Mouse (Mus musculus) frontal cortex, postnatal 10 days (tissue): Measurements from ENCODE around the gene Ran.
"Not testable (repeated sequence)": the region's sequence is repeated elsewhere in the genome, so short reads cannot be mapped to it uniquely, and the experiment has no call there.

Source experiments
- DNase-seq, 2 experiments: peaks; one replicate each; pipeline ENCODE4 v3.0.0; 2022; ENCODE audit warnings: low spot score in 2 of 2, mixed read lengths in 1 of 2

Gene Ran

GRCm38 (mm10) chr5:129019497-129020299, at the start of gene Ran:
Gene Ran (plus strand): TSS chr5:129020069.
- peak; percentile 92 to 96 for DNase-seq

GRCm38 (mm10) chr5:128970878-128971277, 49.0 kb upstream of the Ran start:
- no peak for DNase-seq

GRCm38 (mm10) chr5:128971298-128971697, 48.6 kb upstream of the Ran start:
- DNase-seq = peak in 1 of 2 experiments; percentile 76

GRCm38 (mm10) chr5:128976266-128976665, 43.6 kb upstream of the Ran start:
- no peak for DNase-seq

GRCm38 (mm10) chr5:128977466-128977865, 42.4 kb upstream of the Ran start:
- DNase-seq = not testable (repeated sequence)

- no peak for DNase-seq
These were observed 40.9 kb upstream of the Ran start for GRCm38 (mm10) chr5:128978957-128979356.

- DNase-seq = no peak
These were observed 39.0 kb upstream of the Ran start for GRCm38 (mm10) chr5:128980857-128981256.

DNA sequence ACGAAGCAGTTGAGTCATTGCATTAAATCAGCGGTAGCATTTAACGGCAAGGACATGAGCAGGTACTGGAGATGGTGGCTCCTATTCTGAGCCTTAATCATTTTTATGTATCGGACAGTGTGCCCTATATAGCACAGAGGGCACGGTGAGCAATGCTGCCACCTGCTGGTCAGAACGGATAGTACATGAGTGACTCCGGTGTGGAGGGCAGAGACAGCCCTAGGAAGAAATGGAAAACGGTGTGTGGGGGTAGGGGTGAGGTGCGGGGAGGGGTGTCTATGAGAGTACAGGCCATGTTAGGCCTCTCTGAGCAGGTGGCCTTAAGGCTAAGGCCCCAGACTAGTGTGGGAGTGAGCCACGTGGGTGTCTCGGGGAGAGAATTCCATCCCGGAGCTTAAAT, 38.3 kb upstream of the Ran start:
- DNase-seq = peak in 1 of 2 experiments; percentile 52

DNA sequence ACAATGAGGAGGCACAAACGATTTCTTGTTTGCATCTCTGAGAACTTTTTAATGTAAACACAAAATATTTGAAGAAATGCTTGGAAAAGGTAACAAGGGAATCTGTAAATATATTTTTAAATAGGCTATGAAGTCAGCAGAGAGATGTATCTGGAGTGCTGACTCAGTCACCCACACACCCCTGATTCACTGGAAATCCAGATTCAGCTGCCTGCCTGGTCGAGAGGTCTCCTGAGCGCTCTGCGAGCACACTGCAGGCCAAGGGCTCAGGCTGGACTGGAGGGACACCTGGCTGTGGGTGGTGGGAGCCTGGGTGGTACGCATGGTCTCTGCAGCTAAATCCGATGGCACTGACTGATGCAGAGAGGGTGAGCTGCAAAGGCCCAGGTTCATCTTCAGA, 35.3 kb upstream of the Ran start:
- DNase-seq = no peak

DNA sequence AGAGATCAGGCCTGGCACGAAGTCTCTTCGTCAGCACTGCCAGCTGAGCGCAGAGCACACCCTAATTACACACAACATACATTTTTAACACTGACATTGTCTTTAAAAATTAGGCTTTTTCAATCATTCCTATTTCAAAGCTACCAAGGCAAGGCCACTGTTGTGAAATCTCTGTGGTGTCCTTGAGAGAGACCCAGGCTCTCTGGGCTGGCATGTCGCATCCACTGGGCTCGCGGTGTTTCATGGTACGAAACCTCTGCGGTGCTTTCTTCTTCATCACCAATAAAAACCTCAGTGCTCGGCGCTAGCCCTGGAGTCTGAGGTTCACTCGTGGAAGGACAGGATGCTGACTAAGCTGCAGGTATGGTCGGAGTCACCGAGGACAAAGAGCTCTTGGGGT, 33.9 kb upstream of the Ran start:
- DNase-seq = no peak

- no peak for DNase-seq
These were observed 32.5 kb upstream of the Ran start for GRCm38 (mm10) chr5:128987141-128987954.

GRCm38 (mm10) chr5:129000706-129001468, 19.0 kb upstream of the Ran start:
- DNase-seq = no peak

DNA sequence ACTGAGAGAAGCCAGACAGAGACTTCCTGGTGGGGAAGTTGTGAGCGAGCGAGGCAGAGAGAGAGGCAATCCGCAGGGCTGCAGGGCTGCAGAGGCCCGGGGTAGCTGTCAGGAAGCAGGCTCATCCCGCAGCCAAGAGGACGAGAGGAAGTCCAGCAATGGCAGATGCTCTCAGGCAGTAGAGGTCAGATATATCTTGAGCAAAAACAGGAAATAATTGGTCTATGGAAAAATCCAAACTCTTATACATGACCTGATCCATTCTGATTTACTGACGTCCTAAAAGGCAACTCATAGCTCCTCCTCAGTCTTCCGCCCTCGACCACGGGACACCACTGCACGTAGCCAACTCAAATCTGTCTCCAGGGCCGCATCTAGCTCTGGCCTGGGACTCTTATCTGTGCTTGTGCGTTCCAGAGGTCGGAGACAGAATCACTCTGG, 17.3 kb upstream of the Ran start:
- DNase-seq = no peak

GRCm38 (mm10) chr5:129005416-129005815, 14.5 kb upstream of the Ran start:
- DNase-seq = no peak

GRCm38 (mm10) chr5:129006031-129006788, 13.7 kb upstream of the Ran start:
- no peak for DNase-seq

- DNase-seq = no peak
These were observed 12.5 kb upstream of the Ran start for GRCm38 (mm10) chr5:129007105-129007957.

GRCm38 (mm10) chr5:129008008-129008407, 11.9 kb upstream of the Ran start:
- DNase-seq = no peak

DNA sequence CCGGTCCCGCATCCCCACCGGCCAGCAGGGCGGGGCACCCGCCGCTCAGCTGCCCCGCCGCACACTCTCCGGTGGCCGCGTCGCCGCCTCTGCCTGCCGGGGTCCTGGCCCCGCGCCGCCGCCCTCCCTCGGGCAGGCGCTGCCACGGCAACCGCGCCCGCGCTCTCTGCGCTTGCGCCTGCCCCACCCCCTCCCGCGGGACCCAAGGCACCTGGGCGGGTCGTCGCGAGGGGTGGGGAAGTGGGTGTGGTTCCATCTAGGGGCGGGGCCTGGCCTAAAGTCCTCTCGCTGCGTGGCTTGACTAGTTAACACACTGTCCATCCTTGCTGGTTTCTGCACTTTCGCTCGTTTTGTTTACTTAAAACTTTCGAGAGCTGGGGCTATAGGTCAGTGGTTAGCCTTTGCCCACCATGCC, 11.4 kb upstream of the Ran start, which contains the start of gene Stx2:
Gene Stx2 (minus strand): TSS at position 163 of the 415 bp plus-strand sequence.
- DNase-seq = peak; percentile 85 to 89

- DNase-seq = no peak
These were observed 10.3 kb upstream of the Ran start for GRCm38 (mm10) chr5:129009577-129009976.

DNA sequence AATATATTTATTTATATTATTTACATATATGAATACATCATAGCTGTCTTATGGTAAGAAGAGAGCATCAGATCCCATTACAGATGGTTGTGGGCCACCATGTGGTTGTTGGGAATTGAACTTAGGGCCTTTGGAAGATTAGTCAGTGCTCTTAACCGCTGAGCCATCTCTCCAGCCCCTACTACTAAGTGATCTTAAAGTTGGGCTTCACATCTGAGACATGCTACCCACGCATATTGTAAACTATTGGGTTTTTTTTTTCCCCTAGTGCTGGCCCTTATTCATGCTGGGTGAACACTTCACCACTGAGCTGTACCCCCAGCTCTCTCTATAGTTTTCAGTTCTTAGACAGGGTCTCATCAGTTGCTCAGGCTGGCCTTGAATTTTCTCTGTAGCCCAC, 8.9 kb upstream of the Ran start:
- DNase-seq = no peak
